Mouse (Mus musculus) erythroblast, embryonic 14.5 days (primary cell): ENCODE results near the gene Rabepk. TPM values are rescaled to one million over a fixed set of nuclear protein-coding genes. Genes with fewer than 3 reads are reported as not detected.
"Not testable (repeated sequence)": the region's sequence is repeated elsewhere in the genome, so short reads cannot be mapped to it uniquely, and the experiment has no call there.

Experiments used
- H3K27me3 ChIP-seq: 2 replicates; pipeline ENCODE4 v1.6.1; 2012; ENCODE audit warnings: inconsistent platforms; ENCODE audit not compliant: control insufficient read depth
- H3K36me3 ChIP-seq: 2 replicates; pipeline ENCODE4 v1.6.1; 2012; ENCODE audit warnings: mild to moderate bottlenecking, inconsistent platforms; ENCODE audit not compliant: control insufficient read depth
- H3K4me1 ChIP-seq: 2 replicates; pipeline ENCODE4 v1.6.1; 2012; ENCODE audit warnings: inconsistent platforms; ENCODE audit not compliant: control insufficient read depth
- H3K4me3 ChIP-seq: replicated peaks from 2 replicates; pipeline ENCODE3; 2012; ENCODE audit warnings: moderate library complexity, mild to moderate bottlenecking, inconsistent platforms
- H3K9me3 ChIP-seq: 2 replicates; pipeline ENCODE4 v1.6.1; 2012; ENCODE audit warnings: low read length, inconsistent platforms, mixed read lengths; ENCODE audit not compliant: control insufficient read depth
- GATA1 ChIP-seq: IDR thresholded peaks from 2 replicates; pipeline ENCODE4 v1.6.1; 2012; ENCODE audit warnings: low read length, inconsistent platforms, mixed read lengths
- TAL1 ChIP-seq: IDR thresholded peaks from 3 replicates; pipeline ENCODE4 v1.6.1; 2012; ENCODE audit warnings: low read length, inconsistent platforms, mixed read lengths
- polyA plus RNA-seq: library from polyadenylated mRNA; stranded (reverse); fragments of >175 nt; gene quantifications from 2 replicates; pipeline ENCODE4 v1.2.3, GENCODE M21; 2012

Gene Rabepk
- polyA plus RNA-seq, 1 experiment = 0.81 TPM

DNA sequence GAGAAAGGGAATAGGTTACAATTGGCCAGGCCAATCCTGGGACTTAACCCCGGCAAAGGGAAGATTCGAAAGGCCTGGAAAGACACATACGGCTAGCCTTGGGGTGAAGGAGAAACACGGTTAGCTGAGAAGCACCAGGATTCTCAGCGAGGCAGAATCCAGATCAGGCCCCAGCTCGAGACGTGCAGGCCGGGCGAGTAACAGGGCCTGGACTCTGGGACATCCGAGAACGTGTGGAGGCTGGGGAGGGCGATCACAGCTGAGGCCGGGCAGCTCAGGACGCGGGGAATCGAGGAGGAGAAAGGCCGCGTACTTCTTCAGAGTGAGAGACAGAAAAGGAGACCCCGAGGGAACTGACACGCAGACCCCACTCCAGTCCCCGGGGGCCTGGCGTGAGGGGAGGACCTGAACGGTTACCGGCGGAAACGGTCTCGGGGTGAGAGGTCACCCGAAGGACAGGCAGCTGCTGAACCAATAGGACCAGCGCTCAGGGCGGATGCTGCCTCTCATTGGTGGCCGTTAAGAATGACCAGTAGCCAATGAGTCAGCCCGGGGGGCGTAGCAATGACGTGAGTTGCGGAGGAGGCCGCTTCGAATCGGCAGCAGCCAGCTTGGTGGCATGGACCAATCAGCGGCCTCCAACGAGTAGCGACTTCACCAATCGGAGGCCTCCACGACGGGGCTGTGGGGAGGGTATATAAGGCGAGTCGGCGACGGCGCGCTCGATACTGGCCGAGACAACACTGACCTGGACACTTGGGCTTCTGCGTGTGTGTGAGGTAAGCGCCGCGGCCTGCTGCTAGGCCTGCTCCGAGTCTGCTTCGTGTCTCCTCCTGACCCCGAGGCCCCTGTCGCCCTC lies 28.1 kb downstream of the Rabepk start, which contains the start of gene Hspa5:
Gene Hspa5, plus strand, starts transcription at position 603 of the 859 bp plus-strand sequence.
- peaks cover 5% of the 10 kb centered on the region for H3K9me3 ChIP-seq
- peaks cover 54% of the 10 kb centered on the region for H3K36me3 ChIP-seq
- no peaks in the 10 kb centered on the region for H3K27me3 ChIP-seq
- peak within 1 kb of the TSS; percentile 74 for H3K4me3 ChIP-seq
- TF ChIP-seq GATA1 (no peak), TAL1 (no peak)
- H3K4me1 ChIP-seq = peaks cover 48% of the 10 kb centered on the region

DNA sequence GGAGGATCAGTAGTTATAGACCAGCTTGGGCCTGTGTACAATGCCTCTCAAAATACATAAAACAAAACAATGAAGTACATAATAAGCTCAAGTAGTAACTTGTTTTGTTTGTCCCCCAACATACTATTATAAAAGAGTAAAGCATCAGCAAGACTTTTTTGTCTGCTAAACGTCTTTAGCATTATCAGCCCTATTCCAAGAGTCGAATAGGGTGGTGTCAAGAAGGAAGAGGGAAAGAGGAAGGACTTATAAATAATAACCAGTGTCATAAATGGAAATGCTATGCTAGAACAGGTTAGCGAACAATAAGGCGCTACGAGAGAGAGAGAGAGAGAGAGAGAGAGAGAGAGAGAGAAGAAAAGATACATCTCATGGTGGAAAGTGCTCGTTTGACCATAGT lies 28.8 kb downstream of the Rabepk start:
- H3K27me3 ChIP-seq = no peaks in the 10 kb centered on the region
- peaks cover 5% of the 10 kb centered on the region for H3K9me3 ChIP-seq
- H3K4me1 ChIP-seq = peaks cover 41% of the 10 kb centered on the region
- TF ChIP-seq TAL1 (no peak), GATA1 (no peak)
- H3K4me3 ChIP-seq = peak overlapping the region; percentile 74
- H3K36me3 ChIP-seq = peaks cover 47% of the 10 kb centered on the region

DNA sequence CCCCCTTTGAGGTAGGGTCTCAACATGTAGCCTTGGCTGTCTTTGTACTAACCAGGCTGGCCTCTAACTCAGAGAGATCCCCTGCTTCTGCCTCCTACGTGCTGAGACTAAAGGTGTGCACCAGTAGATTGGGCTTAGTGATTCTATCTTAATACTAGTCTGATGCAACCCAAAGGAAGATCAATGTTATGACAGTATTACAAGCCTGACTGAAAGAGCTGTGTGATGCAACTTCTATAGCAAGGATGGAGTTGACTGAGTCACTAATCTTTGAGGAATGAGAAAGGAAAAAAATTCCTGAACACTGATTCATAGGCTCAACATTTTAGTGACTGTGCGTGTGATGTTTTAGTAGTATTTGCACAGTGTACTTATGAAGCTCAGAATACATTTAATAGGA lies 29.7 kb downstream of the Rabepk start:
- Histone ChIP-seq H3K27me3 (no peaks in the 10 kb centered on the region), H3K4me1 (peaks cover 34% of the 10 kb centered on the region), H3K36me3 (peaks cover 38% of the 10 kb centered on the region), H3K4me3 (peak overlapping the region; percentile 74), H3K9me3 (peaks cover 5% of the 10 kb centered on the region)
- no peak for TF ChIP-seq TAL1
- no peak for TF ChIP-seq GATA1

DNA sequence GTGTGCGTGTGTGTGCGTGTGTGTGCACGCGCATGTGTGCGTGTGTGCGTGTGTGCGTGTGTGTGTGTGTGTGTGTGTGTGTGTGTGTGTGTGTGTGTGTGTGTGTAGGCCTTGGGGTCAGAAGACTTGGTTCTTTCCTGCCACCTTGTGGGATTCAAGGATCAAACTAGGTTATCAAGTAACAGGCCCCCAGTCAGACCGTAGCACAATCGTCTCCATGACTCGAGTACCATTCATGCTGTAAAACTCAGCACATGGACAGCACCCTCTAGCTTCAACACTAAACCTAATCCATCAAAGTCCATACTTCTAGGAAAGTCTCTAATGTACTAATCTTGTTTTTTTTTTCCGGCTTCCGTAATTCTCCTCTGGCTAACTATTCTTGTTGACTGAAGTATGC lies 34.9 kb downstream of the Rabepk start:
- Histone ChIP-seq H3K4me1 (peaks cover 32% of the 10 kb centered on the region), H3K9me3 (peaks cover 11% of the 10 kb centered on the region), H3K4me3 (no peak overlapping the region), H3K36me3 (peaks cover 2% of the 10 kb centered on the region), H3K27me3 (no peaks in the 10 kb centered on the region)
- TF ChIP-seq GATA1 (no peak), TAL1 (no peak)

DNA sequence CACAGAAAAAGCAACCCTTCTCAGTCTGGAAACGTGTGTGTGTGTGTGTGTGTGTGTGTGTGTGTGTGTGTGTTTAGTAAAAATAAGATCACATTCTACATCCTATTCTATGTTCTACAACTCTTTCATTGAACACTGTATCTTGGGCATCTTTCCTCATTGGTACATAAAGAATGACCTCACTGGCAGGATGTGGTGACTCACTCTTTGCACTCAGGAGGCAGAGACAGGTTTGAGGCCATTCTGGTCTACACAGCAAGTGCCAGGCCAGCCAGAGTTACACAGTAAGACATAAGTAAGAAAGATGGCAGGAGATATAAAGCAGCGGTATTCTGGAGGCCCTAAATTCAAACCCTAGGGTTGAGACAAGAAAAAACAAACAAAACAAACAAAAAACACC lies 36.8 kb downstream of the Rabepk start:
- Histone ChIP-seq H3K9me3 (peaks cover 11% of the 10 kb centered on the region), H3K36me3 (no peaks in the 10 kb centered on the region; the same call in 1 of the 2 replicates), H3K27me3 (no peaks in the 10 kb centered on the region), H3K4me1 (peaks cover 33% of the 10 kb centered on the region), H3K4me3 (no peak overlapping the region)
- TF ChIP-seq TAL1 = no peak
- no peak for TF ChIP-seq GATA1

DNA sequence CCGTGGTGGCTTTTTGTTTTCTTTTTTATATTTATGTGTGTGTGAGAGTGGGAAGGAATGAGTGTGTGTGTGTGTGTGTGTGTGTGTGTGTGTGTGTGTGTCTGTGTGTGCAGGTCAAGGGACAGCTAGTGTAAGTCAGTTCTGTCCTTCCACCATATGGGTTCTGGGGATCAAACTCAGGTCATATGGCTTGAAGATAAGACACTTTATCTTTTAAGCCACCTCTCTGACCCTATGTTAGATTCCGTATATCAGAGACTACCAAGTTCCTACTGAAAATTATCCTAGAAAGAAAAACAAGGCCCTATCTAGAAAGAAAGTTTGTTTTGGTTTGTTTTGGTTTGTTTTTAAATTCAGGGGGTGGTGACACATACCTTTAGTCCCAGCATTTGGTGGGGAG lies 37.5 kb downstream of the Rabepk start:
- H3K27me3 ChIP-seq = no peaks in the 10 kb centered on the region; the same call in 1 of the 2 replicates
- peak; percentile 32; the same call in 1 of the 2 replicates for TF ChIP-seq GATA1
- peak; percentile 51; the same call in 2 of the 3 replicates for TF ChIP-seq TAL1
- H3K9me3 ChIP-seq = peaks cover 8% of the 10 kb centered on the region
- H3K4me1 ChIP-seq = peaks cover 37% of the 10 kb centered on the region
- no peaks in the 10 kb centered on the region; the same call in 1 of the 2 replicates for H3K36me3 ChIP-seq
- H3K4me3 ChIP-seq = peak overlapping the region; percentile 9

DNA sequence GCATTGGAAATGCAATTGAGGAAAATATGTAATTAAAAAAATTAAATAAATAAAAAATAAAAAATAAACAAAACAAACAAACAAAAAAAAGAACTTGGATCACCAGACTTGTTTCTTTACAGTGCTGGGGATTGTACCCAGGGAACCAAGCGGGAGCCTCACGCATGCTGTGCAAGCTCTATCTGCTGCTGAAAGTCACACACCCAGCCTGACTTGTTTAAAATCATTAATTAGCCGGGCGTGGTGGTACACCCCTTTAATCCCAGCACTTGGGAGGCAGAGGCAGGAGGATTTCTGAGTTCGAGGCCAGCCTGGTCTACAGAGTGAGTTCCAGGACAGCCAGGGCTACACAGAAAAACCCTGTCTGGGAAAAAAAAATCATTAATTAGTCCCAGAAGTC lies 38.4 kb downstream of the Rabepk start:
- H3K4me1 ChIP-seq = peaks cover 38% of the 10 kb centered on the region
- not testable (repeated sequence) for H3K36me3 ChIP-seq, H3K4me3 ChIP-seq, H3K27me3 ChIP-seq, H3K9me3 ChIP-seq

DNA sequence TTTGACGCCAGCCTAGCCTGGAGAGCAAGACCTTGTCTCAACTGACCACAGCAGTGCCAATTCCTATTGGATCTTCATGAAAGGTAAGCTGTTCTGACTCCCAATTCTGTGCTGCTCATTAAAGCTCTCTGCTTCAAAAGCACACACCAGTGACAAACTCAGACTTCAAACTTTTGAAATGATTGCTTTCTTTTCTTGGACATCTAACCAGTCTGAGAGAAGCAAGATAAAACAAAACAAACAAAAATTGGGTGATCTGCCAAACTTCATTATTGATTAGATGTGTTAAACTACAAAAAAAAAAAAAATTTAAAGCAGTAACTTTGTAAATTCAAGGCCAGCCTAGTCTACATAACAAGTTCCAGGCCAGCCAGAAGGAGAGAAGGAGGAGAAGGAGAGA lies 42.4 kb downstream of the Rabepk start:
- no peak overlapping the region for H3K4me3 ChIP-seq
- TF ChIP-seq GATA1 (no peak), TAL1 (no peak)
- no peaks in the 10 kb centered on the region; the same call in 1 of the 2 replicates for H3K27me3 ChIP-seq
- H3K9me3 ChIP-seq = no peaks in the 10 kb centered on the region
- H3K36me3 ChIP-seq = peaks cover 2% of the 10 kb centered on the region
- H3K4me1 ChIP-seq = peaks cover 34% of the 10 kb centered on the region

DNA sequence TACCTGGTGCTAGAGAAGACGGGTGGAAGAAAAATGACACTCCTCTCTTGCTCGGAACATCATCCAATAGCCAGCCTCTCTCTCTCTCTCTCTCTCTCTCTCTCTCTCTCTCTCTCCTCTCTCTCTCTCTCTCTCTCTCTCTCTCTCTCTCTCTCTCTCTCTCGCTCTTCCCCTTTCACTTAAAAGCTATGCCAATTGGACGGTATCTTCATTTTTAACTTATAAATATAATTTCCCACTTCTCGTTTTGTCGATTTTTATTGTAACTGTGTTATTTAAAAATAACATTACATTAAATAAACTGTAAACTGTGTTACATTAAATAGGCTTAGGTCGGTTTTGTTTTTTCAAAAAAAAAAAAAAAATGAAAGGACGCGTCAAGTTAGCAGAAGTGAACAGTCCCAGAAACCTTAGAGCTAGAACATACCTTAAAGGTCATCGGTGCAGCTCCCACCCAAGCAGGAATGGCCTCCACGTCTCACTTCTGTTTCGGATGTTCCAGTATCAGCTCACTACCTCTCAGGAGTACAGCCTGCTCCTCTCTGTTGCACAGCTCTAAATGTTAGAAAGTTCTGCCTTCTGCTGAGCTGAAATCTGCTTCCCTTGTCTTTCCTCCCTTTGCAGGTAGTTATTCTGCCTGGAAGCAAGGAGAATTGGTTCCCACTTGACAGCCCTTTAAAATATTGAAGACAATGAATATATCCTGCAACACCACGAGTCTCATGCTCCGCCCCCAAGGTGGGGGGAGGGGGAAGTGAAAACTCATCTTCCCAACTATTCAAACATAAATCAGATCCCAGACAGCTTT lies 45.0 kb downstream of the Rabepk start, which contains the start of gene Gapvd1:
Gene Gapvd1, minus strand, starts transcription at position 682 of the 808 bp plus-strand sequence.
- no peaks in the 10 kb centered on the region for H3K9me3 ChIP-seq
- H3K36me3 ChIP-seq = peaks cover 24% of the 10 kb centered on the region
- H3K4me3 ChIP-seq = peak within 1 kb of the TSS; percentile 93
- TF ChIP-seq TAL1 (no peak), GATA1 (no peak)
- no peaks in the 10 kb centered on the region; the same call in 1 of the 2 replicates for H3K27me3 ChIP-seq
- H3K4me1 ChIP-seq = peaks cover 46% of the 10 kb centered on the region
